Mouse (Mus musculus): ENCODE measurements at regions not wholly inside any gene's neighbourhood (a gene's known extent, or its start where the extent isn't known, plus 50 kb on each side); places are given as distances from the start of the nearest gene placed in this dataset.

GRCm38 (mm10) chr10:126070984-126071713 lies 105.2 kb downstream of the Lrig3 start:
- no peak overlapping the region; the same call in 1 of the 2 replicates for H3K27ac ChIP-seq
- peaks cover 3% of the 10 kb centered on the region; the same call in 1 of the 2 replicates for H3K4me1 ChIP-seq
- ATAC-seq (ENCODE audit: insufficient read depth, low FRiP score, low read depth), result peak; percentile 66; the same call in 1 of the 2 replicates
- no peaks in the 10 kb centered on the region for H3K9me3 ChIP-seq
- no peak overlapping the region for H3K4me2 ChIP-seq
- H3K4me3 ChIP-seq (replicated peaks), result no peak overlapping the region
- H3K9ac ChIP-seq, result no peak overlapping the region
- H3K36me3 ChIP-seq, result no peaks in the 10 kb centered on the region
- H3K27me3 ChIP-seq (replicated peaks), result no peaks in the 10 kb centered on the region
- 27% methylated on average over 8 of the region's 8 CpGs for WGBS

- Histone ChIP-seq H3K36me3 (no peaks in the 10 kb centered on the region), H3K27me3 (replicated peaks) (no peaks in the 10 kb centered on the region), H3K4me3 (replicated peaks) (no peak overlapping the region), H3K27ac (no peak overlapping the region), H3K9ac (no peak overlapping the region), H3K9me3 (no peaks in the 10 kb centered on the region), H3K4me2 (no peak overlapping the region), H3K4me1 (peaks cover 3% of the 10 kb centered on the region; the same call in 1 of the 2 replicates)
- ATAC-seq (ENCODE audit: insufficient read depth, low FRiP score, low read depth), result no peak; the same call in 1 of the 2 replicates
- 24% methylated on average over 3 of the region's 3 CpGs for WGBS
Observed at GRCm38 (mm10) chr10:126071714-126072057, 105.7 kb downstream of the Lrig3 start.

- 89% methylated on average over 1 of the region's 1 CpGs for WGBS
- H3K9ac ChIP-seq, result no peak overlapping the region
- no peaks in the 10 kb centered on the region for H3K36me3 ChIP-seq
- no peak overlapping the region for H3K4me2 ChIP-seq
- H3K4me3 ChIP-seq (replicated peaks), result no peak overlapping the region
- no peaks in the 10 kb centered on the region for H3K9me3 ChIP-seq
- H3K27ac ChIP-seq, result no peak overlapping the region
- ATAC-seq (ENCODE audit: insufficient read depth, low FRiP score, low read depth), result no peak
- no peaks in the 10 kb centered on the region for H3K27me3 ChIP-seq (replicated peaks)
- H3K4me1 ChIP-seq, result 0 out of 2 replicates have a peak, but pooled peaks cover under 1% of the 10 kb centered on the region
Observed at GRCm38 (mm10) chr10:126077313-126077966, 111.5 kb downstream of the Lrig3 start.

- H3K4me3 ChIP-seq (replicated peaks), result no peak overlapping the region
- peak overlapping the region; percentile 71 for H3K27ac ChIP-seq
- peak; percentile 63; the same call in 1 of the 2 replicates for ATAC-seq (ENCODE audit: insufficient read depth, low FRiP score, low read depth)
- no peaks in the 10 kb centered on the region for H3K36me3 ChIP-seq
- H3K27me3 ChIP-seq (replicated peaks), result no peaks in the 10 kb centered on the region
- H3K4me2 ChIP-seq, result peak overlapping the region; percentile 16
- no peak overlapping the region for H3K9ac ChIP-seq
- no peaks in the 10 kb centered on the region for H3K9me3 ChIP-seq
- WGBS, result 42% methylated on average over 11 of the region's 11 CpGs
- 0 out of 2 replicates have a peak, but pooled peaks cover 2% of the 10 kb centered on the region for H3K4me1 ChIP-seq
Observed at GRCm38 (mm10) chr10:126082576-126082975, 116.6 kb downstream of the Lrig3 start.

GRCm38 (mm10) chr10:126086684-126087083 lies 120.7 kb downstream of the Lrig3 start:
- no peak overlapping the region for H3K4me2 ChIP-seq
- no peak overlapping the region for H3K9ac ChIP-seq
- no peaks in the 10 kb centered on the region for H3K27me3 ChIP-seq (replicated peaks)
- no peak overlapping the region for H3K27ac ChIP-seq
- no peaks in the 10 kb centered on the region for H3K36me3 ChIP-seq
- no peaks in the 10 kb centered on the region for H3K9me3 ChIP-seq
- no peak overlapping the region for H3K4me3 ChIP-seq (replicated peaks)
- 82% methylated on average over 5 of the region's 5 CpGs for WGBS
- no peak for ATAC-seq (ENCODE audit: insufficient read depth, low FRiP score, low read depth)
- H3K4me1 ChIP-seq, result 0 out of 2 replicates have a peak, but pooled peaks cover 2% of the 10 kb centered on the region

- WGBS, result 59% methylated on average over 16 of the region's 16 CpGs
- Histone ChIP-seq H3K4me2 (no peak overlapping the region), H3K4me1 (no peaks in the 10 kb centered on the region), H3K9me3 (no peaks in the 10 kb centered on the region), H3K9ac (no peak overlapping the region), H3K4me3 (replicated peaks) (no peak overlapping the region), H3K27me3 (replicated peaks) (no peaks in the 10 kb centered on the region), H3K36me3 (no peaks in the 10 kb centered on the region), H3K27ac (no peak overlapping the region)
- no peak for ATAC-seq (ENCODE audit: insufficient read depth, low FRiP score, low read depth)
Observed at GRCm38 (mm10) chr10:126094238-126094880, 128.4 kb downstream of the Lrig3 start.

- Histone ChIP-seq H3K27me3 (replicated peaks) (no peaks in the 10 kb centered on the region), H3K9me3 (no peaks in the 10 kb centered on the region), H3K4me1 (no peaks in the 10 kb centered on the region), H3K4me3 (replicated peaks) (no peak overlapping the region), H3K9ac (no peak overlapping the region), H3K27ac (no peak overlapping the region), H3K4me2 (no peak overlapping the region), H3K36me3 (no peaks in the 10 kb centered on the region)
- ATAC-seq (ENCODE audit: insufficient read depth, low FRiP score, low read depth), result no peak
- 86% methylated on average over 10 of the region's 10 CpGs for WGBS
Observed at GRCm38 (mm10) chr10:126097896-126098295, 131.9 kb downstream of the Lrig3 start.

GRCm38 (mm10) chr10:126102876-126103275 lies 136.9 kb downstream of the Lrig3 start:
- 87% methylated on average over 15 of the region's 15 CpGs for WGBS
- no peaks in the 10 kb centered on the region for H3K36me3 ChIP-seq
- no peaks in the 10 kb centered on the region for H3K9me3 ChIP-seq
- no peak overlapping the region for H3K4me3 ChIP-seq (replicated peaks)
- no peak for ATAC-seq (ENCODE audit: insufficient read depth, low FRiP score, low read depth)
- no peak overlapping the region for H3K4me2 ChIP-seq
- H3K4me1 ChIP-seq, result no peaks in the 10 kb centered on the region
- no peaks in the 10 kb centered on the region for H3K27me3 ChIP-seq (replicated peaks)
- H3K9ac ChIP-seq, result no peak overlapping the region
- no peak overlapping the region for H3K27ac ChIP-seq

- Histone ChIP-seq H3K4me1 (no peaks in the 10 kb centered on the region), H3K36me3 (no peaks in the 10 kb centered on the region), H3K4me3 (replicated peaks) (no peak overlapping the region), H3K27me3 (replicated peaks) (no peaks in the 10 kb centered on the region), H3K4me2 (no peak overlapping the region), H3K27ac (no peak overlapping the region), H3K9me3 (no peaks in the 10 kb centered on the region), H3K9ac (no peak overlapping the region)
- no peak for ATAC-seq (ENCODE audit: insufficient read depth, low FRiP score, low read depth)
- 90% methylated on average over 5 of the region's 5 CpGs for WGBS
Observed at GRCm38 (mm10) chr10:126113106-126113505, 147.1 kb downstream of the Lrig3 start.

GRCm38 (mm10) chr10:126115386-126115785 lies 149.4 kb downstream of the Lrig3 start:
- H3K9ac ChIP-seq, result no peak overlapping the region
- no peaks in the 10 kb centered on the region for H3K27me3 ChIP-seq (replicated peaks)
- no peaks in the 10 kb centered on the region for H3K9me3 ChIP-seq
- no peak overlapping the region for H3K27ac ChIP-seq
- ATAC-seq (ENCODE audit: insufficient read depth, low FRiP score, low read depth), result no peak
- WGBS, result 85% methylated on average over 7 of the region's 7 CpGs
- no peak overlapping the region for H3K4me3 ChIP-seq (replicated peaks)
- H3K36me3 ChIP-seq, result no peaks in the 10 kb centered on the region
- no peaks in the 10 kb centered on the region for H3K4me1 ChIP-seq
- H3K4me2 ChIP-seq, result no peak overlapping the region

GRCm38 (mm10) chr10:126121626-126122025 lies 155.7 kb downstream of the Lrig3 start:
- Histone ChIP-seq H3K9me3 (no peaks in the 10 kb centered on the region), H3K4me1 (no peaks in the 10 kb centered on the region), H3K36me3 (no peaks in the 10 kb centered on the region), H3K4me2 (no peak overlapping the region), H3K27ac (no peak overlapping the region), H3K9ac (no peak overlapping the region), H3K4me3 (replicated peaks) (no peak overlapping the region), H3K27me3 (replicated peaks) (no peaks in the 10 kb centered on the region)
- no peak for ATAC-seq (ENCODE audit: insufficient read depth, low FRiP score, low read depth)
- 60% methylated on average over 10 of the region's 10 CpGs for WGBS

GRCm38 (mm10) chr10:126122504-126122903 lies 156.5 kb downstream of the Lrig3 start:
- no peak overlapping the region for H3K4me2 ChIP-seq
- no peaks in the 10 kb centered on the region for H3K36me3 ChIP-seq
- H3K9ac ChIP-seq, result no peak overlapping the region
- no peak overlapping the region for H3K27ac ChIP-seq
- no peaks in the 10 kb centered on the region for H3K4me1 ChIP-seq
- no peak for ATAC-seq (ENCODE audit: insufficient read depth, low FRiP score, low read depth)
- no peak overlapping the region for H3K4me3 ChIP-seq (replicated peaks)
- 79% methylated on average over 5 of the region's 5 CpGs for WGBS
- no peaks in the 10 kb centered on the region for H3K27me3 ChIP-seq (replicated peaks)
- no peaks in the 10 kb centered on the region for H3K9me3 ChIP-seq

All from stomach, embryonic 15.5 days (tissue).